Mouse (Mus musculus): ENCODE results near the gene Glrx. TPM values are rescaled to one million over a fixed set of nuclear protein-coding genes. Genes with fewer than 3 reads are reported as not detected.
"Not testable (repeated sequence)": the region's sequence is repeated elsewhere in the genome, so short reads cannot be mapped to it uniquely, and the experiment has no call there.

The Glrx gene
- polyA plus RNA-seq, 1 experiment = 15.9 TPM

DNA sequence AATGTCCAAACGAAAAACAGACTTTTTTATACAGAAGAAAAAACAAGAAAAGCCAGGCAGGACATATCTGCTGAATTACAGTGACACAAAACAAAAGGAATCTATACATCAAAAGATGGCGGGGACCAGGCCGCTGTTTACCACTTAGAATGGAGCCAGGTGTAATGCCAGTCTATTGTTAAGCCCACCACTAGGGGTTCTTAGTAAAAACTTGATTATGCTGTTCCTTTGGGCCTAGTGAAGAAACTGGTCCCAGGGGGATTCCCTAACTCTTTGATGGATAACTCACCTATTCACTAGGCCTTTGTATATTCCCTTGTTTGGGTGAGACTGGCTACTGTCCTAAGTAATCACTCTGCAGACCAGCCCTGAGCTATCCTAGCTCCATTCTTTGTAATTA lies 40.2 kb upstream of the Glrx start:
- H3K4me1 ChIP-seq (ENCODE audit: control insufficient read depth, insufficient read depth, insufficient read length) = peaks cover 5% of the 10 kb centered on the region
- no peak overlapping the region for H3K4me3 ChIP-seq (ENCODE audit: extremely low read depth, insufficient read depth, insufficient read length)
- H3K27me3 ChIP-seq (ENCODE audit: control insufficient read depth, insufficient read depth, low read length) = no peaks in the 10 kb centered on the region
- 94% methylated on average over 3 of the region's 3 CpGs for WGBS
- no peak for DNase-seq (ENCODE audit: low read depth in 1 of 2, low spot score in 2 of 2)
- no peak overlapping the region for H3K27ac ChIP-seq (ENCODE audit: insufficient read depth, low read length)
- no peaks in the 10 kb centered on the region for H3K36me3 ChIP-seq (ENCODE audit: control insufficient read depth, insufficient read depth, low read length)
- TF ChIP-seq CTCF (IDR thresholded peaks at IDR 0.05; ENCODE audit: extremely low read depth, insufficient read depth, insufficient read length, insufficient replicate concordance) = no peak
- no peak for TF ChIP-seq POLR2A (IDR thresholded peaks at IDR 0.05; ENCODE audit: low read depth, low read length)

DNA sequence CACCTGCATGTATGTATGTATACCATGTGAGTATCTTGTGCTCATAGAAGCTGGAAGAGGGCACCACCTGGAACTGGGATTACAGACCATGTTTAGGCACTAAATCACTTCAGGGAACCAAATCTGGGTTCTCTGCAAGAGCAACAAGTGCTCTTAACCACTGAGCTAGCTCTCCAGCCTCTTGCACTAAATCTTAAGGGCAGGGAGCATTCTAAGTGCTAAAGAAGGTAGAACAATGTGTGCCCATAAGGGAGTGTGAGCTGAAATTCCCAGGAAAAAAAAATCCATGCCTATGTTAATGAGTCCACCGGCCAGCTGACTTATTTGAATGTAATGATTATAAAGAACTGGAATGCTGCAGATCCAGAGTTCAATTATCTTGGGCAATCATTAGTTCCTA lies 31.7 kb upstream of the Glrx start:
- WGBS = 88% methylated on average over 1 of the region's 1 CpGs
- DNase-seq (ENCODE audit: low read depth in 1 of 2, low spot score in 2 of 2) = no peak
- Histone ChIP-seq H3K4me1 (ENCODE audit: control insufficient read depth, insufficient read depth, insufficient read length) (no peaks in the 10 kb centered on the region), H3K36me3 (ENCODE audit: control insufficient read depth, insufficient read depth, low read length) (no peaks in the 10 kb centered on the region), H3K27me3 (ENCODE audit: control insufficient read depth, insufficient read depth, low read length) (no peaks in the 10 kb centered on the region), H3K4me3 (ENCODE audit: extremely low read depth, insufficient read depth, insufficient read length) (no peak overlapping the region), H3K27ac (ENCODE audit: insufficient read depth, low read length) (no peak overlapping the region)
- TF ChIP-seq POLR2A (IDR thresholded peaks at IDR 0.05; ENCODE audit: low read depth, low read length) = no peak
- no peak for TF ChIP-seq CTCF (IDR thresholded peaks at IDR 0.05; ENCODE audit: extremely low read depth, insufficient read depth, insufficient read length, insufficient replicate concordance)

DNA sequence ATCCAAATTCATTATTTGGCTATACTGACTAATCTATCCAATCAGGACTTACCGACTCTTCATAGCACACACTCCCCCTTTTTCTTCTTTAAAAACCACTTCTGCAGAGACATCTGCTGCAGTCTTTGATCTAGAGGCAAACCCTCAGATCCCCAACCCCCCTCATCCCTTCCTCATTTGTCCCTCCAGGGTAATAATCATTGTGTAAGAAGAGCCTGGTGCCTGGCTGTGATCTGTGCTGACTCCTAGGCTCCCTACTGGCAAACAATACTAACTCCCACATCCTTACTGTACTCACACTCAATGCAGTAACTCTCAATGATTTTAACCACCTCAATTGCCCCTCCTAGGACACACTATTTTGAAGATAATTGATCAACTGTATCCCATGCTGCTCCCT lies 29.7 kb upstream of the Glrx start:
- no peak overlapping the region for H3K27ac ChIP-seq (ENCODE audit: insufficient read depth, low read length)
- no peaks in the 10 kb centered on the region for H3K27me3 ChIP-seq (ENCODE audit: control insufficient read depth, insufficient read depth, low read length)
- no peaks in the 10 kb centered on the region for H3K36me3 ChIP-seq (ENCODE audit: control insufficient read depth, insufficient read depth, low read length)
- no peaks in the 10 kb centered on the region for H3K4me1 ChIP-seq (ENCODE audit: control insufficient read depth, insufficient read depth, insufficient read length)
- TF ChIP-seq CTCF (IDR thresholded peaks at IDR 0.05; ENCODE audit: extremely low read depth, insufficient read depth, insufficient read length, insufficient replicate concordance) (no peak), POLR2A (IDR thresholded peaks at IDR 0.05; ENCODE audit: low read depth, low read length) (no peak)
- 58% methylated on average over 1 of the region's 1 CpGs for WGBS
- H3K4me3 ChIP-seq (ENCODE audit: extremely low read depth, insufficient read depth, insufficient read length) = no peak overlapping the region
- DNase-seq (ENCODE audit: low read depth in 1 of 2, low spot score in 2 of 2) = no peak

DNA sequence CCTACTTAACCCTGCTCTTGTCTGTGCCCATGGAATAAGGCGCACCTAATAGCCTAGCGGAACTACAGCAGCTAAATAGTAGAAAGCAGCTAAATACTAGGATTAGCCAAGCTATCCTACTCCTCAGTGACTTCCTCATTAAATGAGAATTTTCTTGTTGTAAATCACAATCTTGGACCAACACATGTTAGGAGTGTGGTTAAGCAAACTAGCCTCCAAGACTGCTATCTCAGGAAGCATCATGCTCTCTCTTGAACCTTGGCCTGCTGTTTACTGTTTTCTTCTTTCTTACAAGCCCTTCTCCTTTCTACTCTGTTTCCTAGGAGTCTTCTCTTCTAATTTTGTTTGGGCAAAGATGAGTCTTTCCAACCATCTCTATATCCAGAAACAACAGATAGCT lies 22.5 kb upstream of the Glrx start:
- Histone ChIP-seq H3K4me3 (ENCODE audit: extremely low read depth, insufficient read depth, insufficient read length) (no peak overlapping the region), H3K27me3 (ENCODE audit: control insufficient read depth, insufficient read depth, low read length) (no peaks in the 10 kb centered on the region), H3K27ac (ENCODE audit: insufficient read depth, low read length) (no peak overlapping the region), H3K36me3 (ENCODE audit: control insufficient read depth, insufficient read depth, low read length) (no peaks in the 10 kb centered on the region), H3K4me1 (ENCODE audit: control insufficient read depth, insufficient read depth, insufficient read length) (no peaks in the 10 kb centered on the region)
- no peak for TF ChIP-seq POLR2A (IDR thresholded peaks at IDR 0.05; ENCODE audit: low read depth, low read length)
- no peak for TF ChIP-seq CTCF (IDR thresholded peaks at IDR 0.05; ENCODE audit: extremely low read depth, insufficient read depth, insufficient read length, insufficient replicate concordance)
- 88% methylated on average over 2 of the region's 2 CpGs for WGBS
- DNase-seq (ENCODE audit: low read depth in 1 of 2, low spot score in 2 of 2) = no peak

DNA sequence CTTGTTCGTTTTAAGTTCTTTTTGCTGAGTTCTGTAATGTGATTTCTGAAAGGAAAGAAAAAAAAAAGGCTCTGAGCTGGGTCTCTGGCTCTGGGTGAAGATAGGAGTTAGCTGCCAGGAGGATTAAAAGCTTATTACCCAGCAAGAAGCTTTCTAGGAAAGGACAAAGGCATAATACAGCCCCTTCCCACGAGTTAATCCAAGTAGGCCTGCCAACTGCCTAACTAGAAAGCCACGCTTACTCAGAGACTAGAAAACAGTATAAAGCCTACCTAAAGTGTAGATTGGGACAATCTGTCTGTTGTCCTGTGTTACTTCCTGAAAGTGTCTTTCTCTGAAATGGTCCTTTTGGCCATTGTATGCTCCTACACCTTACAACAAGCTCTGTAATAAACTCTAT lies 21.2 kb upstream of the Glrx start:
- TF ChIP-seq POLR2A (IDR thresholded peaks at IDR 0.05; ENCODE audit: low read depth, low read length) = no peak
- no peak for TF ChIP-seq CTCF (IDR thresholded peaks at IDR 0.05; ENCODE audit: extremely low read depth, insufficient read depth, insufficient read length, insufficient replicate concordance)
- Histone ChIP-seq H3K4me3 (ENCODE audit: extremely low read depth, insufficient read depth, insufficient read length) (no peak overlapping the region), H3K27me3 (ENCODE audit: control insufficient read depth, insufficient read depth, low read length) (no peaks in the 10 kb centered on the region), H3K4me1 (ENCODE audit: control insufficient read depth, insufficient read depth, insufficient read length) (no peaks in the 10 kb centered on the region), H3K36me3 (ENCODE audit: control insufficient read depth, insufficient read depth, low read length) (no peaks in the 10 kb centered on the region), H3K27ac (ENCODE audit: insufficient read depth, low read length) (no peak overlapping the region)
- DNase-seq (ENCODE audit: low read depth in 1 of 2, low spot score in 2 of 2) = no peak
- 62% methylated on average over 3 of the region's 3 CpGs for WGBS

DNA sequence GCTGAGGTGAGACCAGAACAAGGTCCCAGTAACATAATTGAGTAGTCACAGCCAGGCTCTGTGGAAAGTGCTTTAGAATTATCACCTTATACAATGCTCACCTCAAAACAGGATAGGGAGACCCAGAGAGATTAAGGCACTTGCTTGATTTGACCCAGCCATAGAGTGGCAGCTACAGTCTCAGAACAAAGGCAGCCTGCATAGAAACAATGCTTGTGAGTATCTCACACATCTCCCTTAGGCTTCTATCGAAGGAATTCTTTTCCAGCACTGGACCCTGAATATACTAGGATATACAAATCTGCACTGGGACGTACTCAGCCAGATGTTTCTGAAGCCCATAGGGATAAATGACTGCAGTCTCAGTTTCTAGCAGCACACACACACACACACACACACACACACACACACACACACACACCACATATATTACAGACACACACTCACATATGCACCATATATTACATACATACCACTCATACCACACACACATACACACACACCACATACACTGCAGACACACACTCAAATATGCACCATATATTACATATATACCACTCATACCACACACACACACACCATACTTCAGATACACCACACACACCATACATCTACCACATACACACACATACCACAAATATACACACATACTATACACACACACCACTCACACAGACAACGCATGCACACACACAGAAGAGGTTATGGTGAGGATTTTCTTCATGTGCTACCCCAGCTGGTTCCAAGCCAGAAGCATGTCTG lies 20.5 kb upstream of the Glrx start:
- Histone ChIP-seq H3K4me3 (ENCODE audit: extremely low read depth, insufficient read depth, insufficient read length) (no peak overlapping the region), H3K4me1 (ENCODE audit: control insufficient read depth, insufficient read depth, insufficient read length) (no peaks in the 10 kb centered on the region), H3K27me3 (ENCODE audit: control insufficient read depth, insufficient read depth, low read length) (no peaks in the 10 kb centered on the region), H3K27ac (ENCODE audit: insufficient read depth, low read length) (no peak overlapping the region), H3K36me3 (ENCODE audit: control insufficient read depth, insufficient read depth, low read length) (no peaks in the 10 kb centered on the region)
- 96% methylated on average over 3 of the region's 3 CpGs for WGBS
- no peak for TF ChIP-seq CTCF (IDR thresholded peaks at IDR 0.05; ENCODE audit: extremely low read depth, insufficient read depth, insufficient read length, insufficient replicate concordance)
- no peak for TF ChIP-seq POLR2A (IDR thresholded peaks at IDR 0.05; ENCODE audit: low read depth, low read length)
- no peak for DNase-seq (ENCODE audit: low read depth in 1 of 2, low spot score in 2 of 2)

DNA sequence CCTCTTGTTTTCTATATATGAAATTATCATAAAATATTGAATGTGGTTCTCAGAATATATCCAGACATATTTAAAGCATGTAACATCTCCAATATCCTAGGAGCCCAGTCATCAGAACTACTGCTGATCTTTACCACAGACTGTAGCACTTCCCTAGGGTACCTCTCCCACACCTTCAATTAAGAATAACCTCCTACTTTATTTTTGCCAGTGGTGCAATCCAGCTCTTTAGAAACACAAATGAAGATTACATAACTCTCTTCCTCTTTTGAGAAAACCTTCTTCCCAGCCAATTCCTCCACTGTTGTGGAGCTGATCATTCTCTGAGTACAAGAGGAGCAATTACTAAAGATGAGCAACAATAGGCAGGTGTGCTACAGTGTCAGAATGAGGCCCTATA lies 19.8 kb upstream of the Glrx start:
- no peaks in the 10 kb centered on the region for H3K36me3 ChIP-seq (ENCODE audit: control insufficient read depth, insufficient read depth, low read length)
- DNase-seq (ENCODE audit: low read depth in 1 of 2, low spot score in 2 of 2) = no peak
- no peaks in the 10 kb centered on the region for H3K4me1 ChIP-seq (ENCODE audit: control insufficient read depth, insufficient read depth, insufficient read length)
- no peak for TF ChIP-seq POLR2A (IDR thresholded peaks at IDR 0.05; ENCODE audit: low read depth, low read length)
- TF ChIP-seq CTCF (IDR thresholded peaks at IDR 0.05; ENCODE audit: extremely low read depth, insufficient read depth, insufficient read length, insufficient replicate concordance) = no peak
- H3K4me3 ChIP-seq (ENCODE audit: extremely low read depth, insufficient read depth, insufficient read length) = no peak overlapping the region
- H3K27me3 ChIP-seq (ENCODE audit: control insufficient read depth, insufficient read depth, low read length) = no peaks in the 10 kb centered on the region
- no peak overlapping the region for H3K27ac ChIP-seq (ENCODE audit: insufficient read depth, low read length)

DNA sequence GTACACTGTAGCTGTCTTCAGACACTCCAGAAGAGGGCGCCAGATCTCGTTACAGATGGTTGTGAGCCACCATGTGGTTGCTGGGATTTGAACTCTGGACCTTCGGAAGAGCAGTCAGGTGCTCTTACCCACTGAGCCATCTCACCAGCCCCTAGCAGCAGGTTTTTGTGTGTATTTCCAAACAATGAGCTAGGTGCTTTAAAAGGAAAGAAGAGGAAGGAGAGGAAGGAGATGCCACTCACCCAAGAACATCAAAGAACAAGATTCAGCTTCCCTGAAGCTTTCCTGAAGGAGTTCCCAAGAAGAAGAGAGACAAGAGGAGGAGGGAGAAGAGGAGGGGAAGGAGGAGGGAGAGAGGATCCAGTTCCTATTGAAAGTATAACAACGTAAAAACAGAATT lies 17.3 kb upstream of the Glrx start:
- DNase-seq (ENCODE audit: low read depth in 1 of 2, low spot score in 2 of 2); H3K27me3 ChIP-seq (ENCODE audit: control insufficient read depth, insufficient read depth, low read length); H3K27ac ChIP-seq (ENCODE audit: insufficient read depth, low read length); H3K4me3 ChIP-seq (ENCODE audit: extremely low read depth, insufficient read depth, insufficient read length); H3K4me1 ChIP-seq (ENCODE audit: control insufficient read depth, insufficient read depth, insufficient read length); H3K36me3 ChIP-seq (ENCODE audit: control insufficient read depth, insufficient read depth, low read length): not testable (repeated sequence)
- 96% methylated on average over 4 of the region's 4 CpGs for WGBS
